Mouse (Mus musculus) heart, embryonic 16.5 days (tissue): ENCODE results near the gene Arhgef10l. TPM values are rescaled to one million over a fixed set of nuclear protein-coding genes. Genes with fewer than 3 reads are reported as not detected.
A peak's percentile ranks its signal among the peaks of the same experiment; 100 is the strongest.

Experiments used
- ATAC-seq: fragments of 200-750 bp; cut with Nextera tagmentation; replicated peaks from 2 replicates; pipeline ENCODE4 v1.8.0; 2017; ENCODE audit warnings: moderate number of reproducible peaks; ENCODE audit not compliant: insufficient read depth, low FRiP score; ENCODE audit errors: extremely low read depth
- H3K27ac ChIP-seq: fragments of 300-500 bp; sonication (generic); 2 replicates; pipeline ENCODE4 v1.5.1; 2014; ENCODE audit warnings: mild to moderate bottlenecking, low read length, control low read depth, moderate library complexity
- H3K27me3 ChIP-seq: fragments of 300-500 bp; sonication (generic); 2 replicates; pipeline ENCODE4 v1.6.1; 2014; ENCODE audit warnings: low read length, mixed read lengths; ENCODE audit not compliant: control insufficient read depth, insufficient read depth
- H3K36me3 ChIP-seq: fragments of 300-500 bp; sonication (generic); 2 replicates; pipeline ENCODE4 v1.6.1; 2014; ENCODE audit not compliant: control insufficient read depth, insufficient read depth
- H3K4me1 ChIP-seq: fragments of 300-500 bp; sonication (generic); 2 replicates; pipeline ENCODE4 v1.6.1; 2014; ENCODE audit warnings: low read length, mixed read lengths; ENCODE audit not compliant: control insufficient read depth, insufficient read depth
- H3K4me2 ChIP-seq: fragments of 300-500 bp; sonication (generic); 2 replicates; pipeline ENCODE4 v1.6.1; 2014; ENCODE audit warnings: low read depth, mild to moderate bottlenecking, control low read depth, low read length
- H3K4me3 ChIP-seq: fragments of 300-500 bp; sonication (generic); 2 replicates; pipeline ENCODE4 v1.5.1; 2014; ENCODE audit warnings: mild to moderate bottlenecking, control low read depth, low read length
- H3K9ac ChIP-seq: fragments of 300-500 bp; sonication (generic); 2 replicates; pipeline ENCODE4 v1.6.1; 2014; ENCODE audit warnings: low read length, control low read depth
- H3K9me3 ChIP-seq: fragments of 300-500 bp; sonication (generic); replicated peaks from 2 replicates; pipeline ENCODE4 v1.6.1; 2016; ENCODE audit warnings: low read length; ENCODE audit not compliant: control insufficient read depth
- WGBS: fragments of 180-500 bp; shearing (Covaris S2); extraction: QIAGEN DNeasy Blood & Tissue Kit; methylation state at CpG from one replicate; pipeline ENCODE4 v1.1.7; 2014; 5-methylcytosine and 5-hydroxymethylcytosine counted together
- polyA plus RNA-seq: library from polyadenylated mRNA; unstranded; fragments of >200 nt; fragmentation: Nextera tagmentation; extraction: Ambion mirVana; gene quantifications from 2 replicates; pipeline ENCODE4 v1.2.1, GENCODE M21; 2015

Arhgef10l gene
- polyA plus RNA-seq, 1 experiment from 2014 or later: 18.6 TPM

DNA sequence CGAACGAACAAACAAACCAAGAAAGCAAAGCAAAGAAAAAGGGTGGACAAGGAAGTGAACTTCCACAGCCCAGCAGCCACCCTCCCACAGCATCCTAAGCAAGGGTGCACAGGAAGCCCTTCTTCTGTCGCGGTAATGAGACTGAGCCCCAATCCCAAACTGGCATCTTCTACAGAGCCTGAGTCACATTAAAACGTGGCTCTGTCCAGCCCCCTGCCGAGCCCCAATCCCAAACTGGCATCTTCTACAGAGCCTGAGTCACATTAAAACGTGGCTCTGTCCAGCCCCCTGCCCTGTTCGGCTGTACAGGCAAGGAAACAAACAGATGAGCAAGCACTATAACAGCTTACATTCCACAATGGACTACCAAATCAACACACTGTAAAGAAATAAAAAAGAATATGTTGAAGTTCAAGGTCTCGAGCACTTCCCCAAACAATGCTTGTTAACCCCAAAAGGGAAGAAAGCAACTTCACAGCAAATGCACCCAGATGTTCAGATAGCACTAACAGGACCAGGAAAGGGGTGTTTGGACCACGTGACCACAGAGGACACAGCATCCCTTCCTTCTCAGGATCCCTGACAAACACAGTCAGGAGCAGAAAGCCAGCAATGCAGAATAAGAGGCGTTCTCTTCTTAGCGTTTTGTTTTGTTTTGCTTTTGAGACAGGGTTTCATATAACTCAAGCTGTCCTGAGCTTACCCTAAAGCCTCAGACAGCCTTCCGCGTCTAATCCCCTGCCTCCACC lies 11.8 kb downstream of the Arhgef10l start:
- ATAC-seq: no peak
- H3K27ac ChIP-seq: no peak overlapping the region
- no peaks in the 10 kb centered on the region; the same call in 1 of the 2 replicates for H3K27me3 ChIP-seq
- H3K9me3 ChIP-seq: no peaks in the 10 kb centered on the region
- 43% methylated on average over 14 of the region's 14 CpGs for WGBS
- no peak overlapping the region for H3K9ac ChIP-seq
- H3K4me2 ChIP-seq: no peak overlapping the region
- no peaks in the 10 kb centered on the region for H3K36me3 ChIP-seq
- no peak overlapping the region for H3K4me3 ChIP-seq
- peaks cover 24% of the 10 kb centered on the region for H3K4me1 ChIP-seq

GRCm38 (mm10) chr4:140649731-140650130 lies 16.1 kb downstream of the Arhgef10l start:
- peak overlapping the region; percentile 86; the same call in 1 of the 2 replicates for H3K4me2 ChIP-seq
- H3K9ac ChIP-seq: no peak overlapping the region
- no peaks in the 10 kb centered on the region; the same call in 1 of the 2 replicates for H3K27me3 ChIP-seq
- no peaks in the 10 kb centered on the region for H3K9me3 ChIP-seq
- no peaks in the 10 kb centered on the region for H3K36me3 ChIP-seq
- peaks cover 20% of the 10 kb centered on the region for H3K4me1 ChIP-seq
- H3K4me3 ChIP-seq: no peak overlapping the region
- H3K27ac ChIP-seq: peak overlapping the region; percentile 88
- 48% methylated on average over 1 of the region's 1 CpGs for WGBS
- no peak for ATAC-seq

DNA sequence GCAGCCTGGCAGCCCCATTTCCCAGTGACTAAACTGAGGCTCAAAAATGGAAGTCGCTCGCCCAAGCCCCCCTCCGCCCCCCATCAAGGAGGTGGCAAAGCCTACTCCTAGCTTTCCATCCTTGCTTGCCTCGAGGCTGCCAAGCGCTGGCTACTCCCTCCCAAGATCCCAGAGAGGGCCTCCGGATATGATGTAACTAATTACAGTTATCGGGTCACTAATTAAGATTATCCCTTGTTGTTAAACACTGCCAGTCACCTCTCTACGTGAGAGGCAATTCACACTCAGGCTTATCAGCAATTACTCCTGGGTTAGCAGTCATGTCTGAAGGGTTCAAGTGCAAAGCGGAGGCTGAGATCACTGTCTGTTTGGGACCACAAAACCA lies 16.6 kb downstream of the Arhgef10l start:
- H3K4me2 ChIP-seq: peak overlapping the region; percentile 86
- ATAC-seq: 0 out of 2 replicates have a peak, but pooled peaks have one; percentile 21
- peaks cover 20% of the 10 kb centered on the region for H3K4me1 ChIP-seq
- H3K9me3 ChIP-seq: no peaks in the 10 kb centered on the region
- H3K27ac ChIP-seq: peak overlapping the region; percentile 88
- 16% methylated on average over 9 of the region's 9 CpGs for WGBS
- peak overlapping the region; percentile 83 for H3K4me3 ChIP-seq
- peak overlapping the region; percentile 97 for H3K9ac ChIP-seq
- no peaks in the 10 kb centered on the region for H3K36me3 ChIP-seq
- no peaks in the 10 kb centered on the region; the same call in 1 of the 2 replicates for H3K27me3 ChIP-seq

DNA sequence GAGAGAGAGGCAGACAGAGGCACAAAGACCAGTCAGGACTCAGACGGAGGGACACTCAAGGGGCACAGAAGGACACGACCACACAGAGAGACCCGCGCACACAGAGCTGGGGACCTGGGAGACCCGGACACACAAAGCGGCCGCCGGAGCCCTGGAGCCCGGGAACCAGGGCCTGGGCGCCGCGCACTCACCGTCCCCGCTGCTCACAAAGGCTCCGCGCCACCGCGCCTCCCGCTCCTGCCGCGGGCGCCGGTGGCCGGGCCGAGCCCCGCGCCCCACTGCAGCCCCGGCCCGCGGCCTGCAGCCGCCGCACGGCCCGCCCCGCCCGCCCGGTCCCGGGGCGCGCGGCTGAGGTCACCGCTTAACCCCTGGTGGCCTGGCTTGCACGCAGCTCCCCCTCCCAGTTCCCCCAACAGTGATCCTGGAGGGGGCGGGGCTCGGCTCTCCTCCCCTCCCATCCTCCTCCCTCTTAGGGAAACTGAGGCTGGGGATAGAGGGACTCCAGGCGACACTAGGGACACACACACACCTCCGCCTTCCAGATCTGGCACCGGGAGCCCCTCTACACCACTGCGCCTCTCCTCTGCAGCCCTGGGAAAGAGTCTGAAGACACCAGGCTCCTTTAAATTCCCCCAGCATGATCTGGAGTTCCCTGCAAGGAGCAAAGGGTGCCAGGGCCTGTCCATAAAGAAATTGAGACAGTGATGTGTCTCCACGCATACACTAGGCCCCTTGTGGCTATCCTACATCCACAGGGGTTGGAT lies 17.2 kb downstream of the Arhgef10l start:
- Histone ChIP-seq H3K27ac (peak overlapping the region; percentile 88), H3K4me1 (peaks cover 20% of the 10 kb centered on the region), H3K36me3 (no peaks in the 10 kb centered on the region), H3K4me2 (peak overlapping the region; percentile 86), H3K9me3 (no peaks in the 10 kb centered on the region), H3K9ac (peak overlapping the region; percentile 97), H3K4me3 (peak overlapping the region; percentile 83), H3K27me3 (no peaks in the 10 kb centered on the region; the same call in 1 of the 2 replicates)
- ATAC-seq: peak; percentile 80; the same call in 1 of the 2 replicates
- 2% methylated on average over 46 of the region's 50 CpGs for WGBS

GRCm38 (mm10) chr4:140647711-140648421 lies 17.9 kb downstream of the Arhgef10l start:
- Histone ChIP-seq H3K4me3 (peak overlapping the region; percentile 83), H3K36me3 (no peaks in the 10 kb centered on the region), H3K27me3 (no peaks in the 10 kb centered on the region), H3K4me1 (peaks cover 20% of the 10 kb centered on the region), H3K4me2 (peak overlapping the region; percentile 86), H3K27ac (peak overlapping the region; percentile 88), H3K9me3 (no peaks in the 10 kb centered on the region), H3K9ac (peak overlapping the region; percentile 97)
- peak; percentile 30; the same call in 1 of the 2 replicates for ATAC-seq
- 15% methylated on average over 12 of the region's 12 CpGs for WGBS

- Histone ChIP-seq H3K4me2 (no peak overlapping the region), H3K9me3 (peaks cover 3% of the 10 kb centered on the region; the same call in 1 of the 2 replicates), H3K27ac (no peak overlapping the region), H3K4me3 (no peak overlapping the region), H3K9ac (no peak overlapping the region), H3K27me3 (no peaks in the 10 kb centered on the region), H3K4me1 (peaks cover 20% of the 10 kb centered on the region), H3K36me3 (peaks cover 4% of the 10 kb centered on the region; the same call in 1 of the 2 replicates)
- no peak for ATAC-seq
- 61% methylated on average over 3 of the region's 3 CpGs for WGBS
These were observed 20.2 kb downstream of the Arhgef10l start for GRCm38 (mm10) chr4:140645638-140646037.

DNA sequence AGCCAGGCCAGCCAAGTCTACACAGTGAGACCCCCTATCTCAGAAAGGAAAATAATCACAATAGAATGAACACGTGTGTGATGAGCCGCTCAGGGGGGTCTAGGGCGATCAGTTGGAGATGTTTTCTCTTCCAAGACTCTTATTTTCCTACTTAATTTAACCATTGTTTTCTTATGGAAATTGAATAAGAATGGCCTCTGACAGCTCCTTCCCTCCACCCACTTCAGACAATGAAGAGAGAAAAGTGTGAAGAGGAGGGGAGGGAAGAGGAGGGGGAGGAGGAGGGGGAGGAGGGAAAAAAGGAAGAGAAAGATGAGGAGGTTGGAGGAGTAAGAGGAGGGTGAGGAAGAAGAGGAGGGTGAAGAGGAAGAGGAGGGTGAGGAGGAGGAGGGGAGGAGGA lies 21.1 kb downstream of the Arhgef10l start:
- no peak overlapping the region for H3K4me3 ChIP-seq
- no peak overlapping the region for H3K4me2 ChIP-seq
- 50% methylated on average over 3 of the region's 3 CpGs for WGBS
- peaks cover 20% of the 10 kb centered on the region for H3K4me1 ChIP-seq
- H3K9me3 ChIP-seq: peaks cover 3% of the 10 kb centered on the region; the same call in 1 of the 2 replicates
- no peak overlapping the region for H3K9ac ChIP-seq
- no peak for ATAC-seq
- no peaks in the 10 kb centered on the region for H3K27me3 ChIP-seq
- no peak overlapping the region for H3K27ac ChIP-seq
- H3K36me3 ChIP-seq: peaks cover 4% of the 10 kb centered on the region; the same call in 1 of the 2 replicates

DNA sequence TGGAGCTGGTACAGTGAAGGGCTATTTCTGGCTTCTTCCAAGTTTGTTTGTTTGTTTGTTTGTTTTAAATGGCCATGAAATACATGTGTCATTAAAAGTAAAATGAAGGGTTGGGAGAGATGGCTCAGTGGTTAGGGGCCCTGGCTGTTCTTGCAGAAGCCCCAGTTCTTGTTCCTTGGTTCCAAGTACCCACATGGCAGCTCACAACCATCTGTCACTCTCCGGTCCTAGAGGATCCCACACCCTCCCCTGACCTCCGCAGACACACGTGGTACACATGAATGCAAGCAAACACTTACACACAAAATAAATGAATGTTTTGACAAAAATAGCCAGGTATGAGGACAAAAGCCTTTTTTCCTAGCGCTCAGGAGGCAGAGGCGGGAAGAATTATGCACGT lies 21.5 kb downstream of the Arhgef10l start:
- H3K36me3 ChIP-seq: peaks cover 4% of the 10 kb centered on the region; the same call in 1 of the 2 replicates
- no peak overlapping the region for H3K4me2 ChIP-seq
- H3K9me3 ChIP-seq: peaks cover 3% of the 10 kb centered on the region; the same call in 1 of the 2 replicates
- no peaks in the 10 kb centered on the region for H3K27me3 ChIP-seq
- peaks cover 16% of the 10 kb centered on the region for H3K4me1 ChIP-seq
- H3K4me3 ChIP-seq: no peak overlapping the region
- no peak for ATAC-seq
- H3K9ac ChIP-seq: no peak overlapping the region
- 73% methylated on average over 6 of the region's 6 CpGs for WGBS
- no peak overlapping the region for H3K27ac ChIP-seq
